Mouse (Mus musculus) cerebellum, postnatal 10 days (tissue): Measurements from ENCODE around the gene Plcb4.

Experiments
- DNase-seq, 2 experiments: peaks; one replicate each; pipeline ENCODE4 v3.0.0; 2021; ENCODE audit warnings: mixed read lengths in 2 of 2

Gene Plcb4

DNA sequence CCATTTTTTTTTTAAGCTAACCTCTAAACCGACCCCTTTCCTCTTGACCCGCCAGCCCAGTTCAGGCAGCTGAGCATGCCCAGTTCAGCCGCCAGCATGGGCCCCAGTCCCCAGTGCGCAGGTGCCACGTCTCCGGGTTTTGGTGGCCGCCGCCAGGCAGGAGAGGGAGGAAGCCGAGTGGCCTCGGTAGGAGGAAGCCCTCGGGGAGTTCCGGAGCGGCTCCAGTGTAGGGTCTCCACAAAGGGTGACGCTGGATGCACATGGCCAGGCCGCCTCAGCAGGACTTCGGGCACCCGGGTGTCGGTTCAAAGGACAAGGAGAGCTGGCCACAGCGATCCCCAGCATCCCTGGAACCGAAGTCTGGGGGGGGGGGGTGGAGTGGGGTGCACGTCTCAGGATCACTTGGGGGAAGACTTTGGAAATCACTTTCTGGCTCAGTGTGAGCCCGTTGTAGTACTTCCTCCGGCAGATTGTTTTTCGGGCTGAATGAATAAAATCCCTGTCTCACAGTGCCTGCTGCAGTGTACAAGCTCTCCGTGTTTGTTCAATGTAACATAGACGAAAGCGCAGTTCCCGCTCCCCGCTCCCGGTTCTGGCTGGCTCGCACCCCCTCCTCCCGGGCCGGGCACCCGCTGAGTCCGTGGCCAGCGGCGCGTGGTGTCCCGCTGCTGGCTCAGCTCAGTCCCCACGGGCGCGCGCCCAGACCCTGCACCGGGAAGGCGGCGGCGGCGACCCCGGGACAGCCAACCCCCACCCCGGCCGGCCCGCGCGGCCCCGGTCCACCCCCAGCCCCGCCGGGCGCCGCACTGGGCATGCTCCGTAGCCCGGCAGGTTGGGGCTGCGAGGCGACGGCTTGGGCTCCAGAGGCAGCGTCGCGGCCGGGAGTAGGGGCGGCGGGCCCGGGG lies at the start of gene Plcb4:
Gene Plcb4, plus strand, starts transcription at position 526 of the 905 bp plus-strand sequence.
- DNase-seq: peak; percentile 92 to 94

DNA sequence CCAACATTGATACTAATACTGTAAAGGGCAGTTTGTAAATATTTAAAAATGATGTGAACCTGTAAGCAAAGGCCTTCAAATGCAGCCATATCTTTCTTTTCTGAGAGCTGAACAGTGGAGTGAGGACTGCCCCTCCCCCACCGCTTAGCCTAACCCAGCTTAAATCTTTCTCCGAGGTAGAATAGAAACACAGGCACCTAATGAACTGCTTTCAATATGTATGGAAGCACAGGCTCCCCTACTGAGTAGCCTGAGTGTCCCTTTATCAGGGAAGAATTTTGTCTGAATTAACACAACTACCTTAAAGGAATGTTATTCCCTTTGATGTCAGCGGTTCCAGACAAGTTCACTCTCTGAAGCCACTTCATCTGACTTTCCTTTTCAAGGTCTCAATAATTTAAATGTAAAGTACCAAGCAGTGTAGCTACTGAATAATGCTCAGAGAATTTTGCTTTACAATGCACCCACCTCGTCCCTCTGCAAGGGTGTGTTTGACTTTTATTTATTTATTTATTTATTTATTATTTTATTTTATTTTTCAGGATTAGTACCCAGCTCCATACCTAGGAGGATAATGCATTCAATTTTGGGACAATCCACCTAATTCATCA lies 44.1 kb upstream of the Plcb4 start:
- peak in 1 of 2 experiments; percentile 2 for DNase-seq

DNA sequence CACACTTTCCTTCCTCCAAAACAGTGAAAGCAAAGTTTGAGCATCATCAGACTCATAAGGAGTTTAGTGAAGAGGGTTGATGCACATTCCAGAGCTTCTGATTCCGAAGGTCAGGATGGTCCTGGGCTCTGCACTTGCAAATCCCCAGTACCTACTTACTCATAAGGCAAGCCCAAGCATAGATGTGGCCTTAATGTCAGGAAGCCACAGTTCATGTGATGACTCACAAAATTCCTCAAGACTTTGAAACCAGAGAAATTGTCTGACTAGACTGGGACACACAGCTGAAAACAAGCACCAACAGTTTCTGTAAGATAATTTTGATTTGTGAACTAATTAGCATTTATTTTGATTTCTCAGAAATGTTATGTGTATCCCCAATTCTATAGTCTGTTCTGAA lies 42.7 kb upstream of the Plcb4 start:
- DNase-seq: no peak

DNA sequence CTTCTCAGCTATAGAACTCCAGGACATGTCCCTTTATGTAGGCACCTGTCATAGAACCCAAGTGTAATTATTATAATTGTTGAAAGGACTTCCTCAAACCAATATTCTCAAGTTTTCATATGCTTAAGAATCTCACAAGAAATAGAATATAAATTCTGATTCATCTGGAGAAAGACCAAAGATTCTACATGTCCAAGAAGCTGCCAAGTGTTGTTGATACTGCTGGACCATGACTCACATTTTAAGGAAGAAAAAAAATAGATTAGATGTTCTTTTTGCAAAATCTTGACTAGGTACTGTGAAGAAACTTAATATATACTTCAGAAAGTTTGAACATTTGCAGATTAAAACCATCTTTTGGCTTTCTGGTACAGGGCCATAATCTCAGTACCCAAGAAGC lies 40.3 kb upstream of the Plcb4 start:
- no peak for DNase-seq

DNA sequence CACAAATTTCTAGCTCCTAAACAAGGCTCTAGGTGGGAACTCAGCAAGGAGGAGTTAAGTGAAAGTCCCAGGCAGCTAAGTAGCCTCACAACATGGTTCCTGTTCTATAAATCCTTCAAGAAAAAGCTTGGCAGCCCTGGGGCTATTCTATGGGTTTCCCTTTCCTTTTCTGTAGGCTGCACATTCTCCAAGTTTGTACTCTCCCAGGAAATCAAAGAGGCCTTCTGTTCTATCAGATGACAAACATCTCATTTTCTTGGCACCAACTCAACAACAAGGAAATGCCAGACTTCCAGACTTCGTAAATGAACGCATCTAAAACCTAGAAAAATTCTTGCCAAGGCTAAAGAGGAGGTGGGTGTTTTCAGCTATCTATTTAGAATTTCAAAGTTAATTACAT lies 38.9 kb upstream of the Plcb4 start:
- DNase-seq: peak; percentile 4 to 20

DNA sequence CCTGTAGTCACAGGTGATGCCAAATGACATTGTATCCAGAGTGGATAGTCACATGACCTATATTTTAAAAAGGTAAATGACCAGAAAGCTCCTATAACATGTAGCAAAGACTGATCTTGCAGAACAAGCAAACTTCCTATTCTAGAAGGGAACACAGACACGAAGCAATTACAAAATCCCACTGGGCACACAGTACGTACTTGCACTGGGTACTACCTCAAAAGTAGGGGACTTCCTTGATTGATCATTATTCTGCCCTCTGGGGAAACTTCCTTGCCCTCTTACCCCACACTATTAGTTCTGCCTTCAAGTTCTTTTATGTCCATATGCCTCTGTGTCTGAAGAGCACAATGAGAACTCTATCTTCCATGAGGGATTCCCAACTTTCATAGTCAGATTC lies 31.0 kb upstream of the Plcb4 start:
- DNase-seq: no peak

DNA sequence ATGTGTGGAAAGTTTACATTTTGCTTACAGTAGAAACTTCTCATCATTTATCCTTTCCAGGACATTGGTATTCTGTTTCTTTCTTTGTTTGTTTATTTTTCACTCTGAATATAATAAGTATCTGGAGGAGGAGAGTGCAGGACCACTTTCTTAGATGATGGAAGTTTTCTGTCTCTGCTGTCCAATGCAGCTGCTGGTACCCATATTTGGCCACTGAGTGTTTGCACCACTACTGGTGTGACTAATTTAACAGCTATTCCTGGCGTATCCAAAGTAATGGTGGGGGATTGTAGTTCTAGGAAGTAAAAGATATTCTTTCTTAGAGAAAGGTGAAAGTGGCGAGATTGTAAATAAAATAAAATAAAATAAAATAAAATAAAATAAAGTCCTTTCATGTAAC lies 21.6 kb upstream of the Plcb4 start:
- DNase-seq: no peak

DNA sequence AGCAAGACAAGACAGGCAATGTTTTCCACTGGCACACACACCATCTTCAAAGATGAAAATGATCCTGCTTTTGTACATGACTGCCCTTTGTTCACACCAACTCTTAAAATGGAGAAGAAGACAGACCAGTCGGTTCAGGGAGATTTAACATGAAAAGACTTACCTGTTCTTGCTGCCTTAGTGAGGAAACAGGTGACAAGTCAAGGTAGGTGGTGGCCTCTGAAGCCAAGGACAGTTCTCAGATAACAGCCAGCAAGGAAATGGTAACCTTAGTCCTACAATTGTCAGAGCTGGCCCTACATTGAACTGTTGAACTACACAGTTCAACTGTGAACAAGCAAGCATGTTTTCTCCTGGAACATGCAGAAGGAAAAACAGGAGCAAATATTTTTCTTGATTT lies 17.8 kb upstream of the Plcb4 start:
- DNase-seq: no peak

DNA sequence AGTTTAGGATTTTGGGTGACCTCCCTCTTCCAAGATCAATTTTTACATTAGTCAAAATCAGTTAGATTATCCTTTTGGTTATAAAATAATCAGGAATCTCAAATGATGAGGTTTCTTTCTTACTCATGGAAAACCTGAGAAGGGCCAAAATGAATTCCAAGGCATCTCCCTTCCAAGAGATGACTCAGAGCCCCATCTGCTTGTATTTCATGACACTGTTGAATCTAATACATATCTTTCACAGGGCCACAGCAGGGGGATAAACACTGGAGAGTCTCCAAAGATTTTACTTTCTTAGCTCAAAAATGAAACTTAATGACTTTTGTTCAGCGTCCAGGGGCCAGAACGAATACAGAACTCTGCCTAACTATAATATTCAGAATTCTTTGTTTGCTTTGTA lies 17.2 kb upstream of the Plcb4 start:
- DNase-seq: peak; percentile 45 to 48

DNA sequence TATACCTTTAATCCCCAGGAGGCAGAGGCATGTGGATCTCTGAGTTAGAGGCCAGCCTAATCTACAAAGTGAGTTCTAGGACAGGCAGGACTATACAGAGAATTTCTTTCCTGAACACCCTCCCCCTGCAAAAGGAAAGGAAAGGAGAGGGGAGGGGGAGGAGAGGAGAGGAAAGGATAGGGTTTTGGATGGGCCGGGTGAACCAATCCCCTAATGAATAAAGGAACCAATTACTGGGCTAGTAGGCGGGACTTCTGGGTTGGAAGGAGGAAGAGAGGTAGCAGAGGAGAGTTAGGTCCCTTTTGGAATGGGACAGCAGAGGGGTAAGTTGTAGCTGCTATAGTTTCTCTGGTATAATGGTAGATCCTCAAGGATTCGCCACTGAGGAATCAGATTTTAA lies 12.6 kb upstream of the Plcb4 start:
- DNase-seq: no peak

DNA sequence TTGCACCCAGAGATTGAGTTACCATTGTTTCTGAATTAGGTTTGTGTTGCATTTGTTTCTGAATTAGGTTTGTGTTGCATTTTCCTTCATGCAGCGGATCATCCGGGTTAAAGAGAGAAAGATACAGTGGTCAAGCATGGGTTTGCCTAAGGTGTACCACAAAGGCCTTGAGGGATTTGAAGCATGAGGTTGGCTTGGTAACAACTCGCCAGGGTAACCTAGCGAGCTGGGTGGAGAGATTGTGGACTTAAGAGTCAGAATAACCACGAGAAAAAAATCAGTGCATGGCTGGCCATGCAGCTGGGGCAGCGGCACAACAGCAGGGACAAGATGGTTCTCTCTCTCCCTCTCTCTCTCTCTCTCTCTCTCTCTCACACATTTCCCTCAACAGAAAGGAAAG lies 12.2 kb upstream of the Plcb4 start:
- no peak for DNase-seq

DNA sequence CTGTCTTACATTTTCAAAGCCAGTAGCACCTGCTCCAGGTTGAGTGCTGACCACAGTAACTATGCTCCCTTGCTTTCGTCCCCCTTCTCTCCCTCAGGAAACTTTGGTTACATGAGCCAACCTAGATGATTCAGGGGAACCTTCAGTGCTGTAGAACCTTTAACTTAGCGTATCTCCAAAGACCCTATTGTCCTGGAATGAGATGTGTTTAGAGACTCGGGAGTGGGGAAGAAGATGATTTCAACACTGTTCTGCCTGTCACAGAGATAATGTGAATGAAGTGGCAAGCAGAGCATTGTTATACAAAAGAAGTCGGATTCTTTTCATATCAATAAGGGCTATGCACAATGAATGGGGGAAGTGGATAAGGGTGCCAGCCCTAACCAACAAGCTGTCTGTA lies 10.8 kb upstream of the Plcb4 start:
- no peak for DNase-seq

DNA sequence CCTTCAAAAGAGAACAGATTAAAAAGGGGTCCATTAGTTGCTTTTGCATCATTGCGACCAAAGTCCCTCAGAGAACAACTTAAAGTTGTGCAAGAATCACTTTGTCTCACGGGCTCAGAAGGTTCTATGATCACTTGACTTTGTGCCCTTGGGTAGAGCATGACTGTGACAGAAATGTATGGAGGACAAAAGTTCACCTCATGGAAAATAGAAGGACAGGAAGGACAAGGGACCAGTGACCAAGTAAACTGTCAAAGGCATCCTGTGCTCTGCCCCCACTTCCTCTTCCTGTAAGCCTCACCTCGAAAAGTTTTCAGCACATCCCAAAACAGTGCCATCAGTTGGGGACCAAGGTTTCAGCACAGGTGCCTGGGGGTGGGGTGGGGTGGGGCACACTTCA lies 7.9 kb upstream of the Plcb4 start:
- no peak for DNase-seq

DNA sequence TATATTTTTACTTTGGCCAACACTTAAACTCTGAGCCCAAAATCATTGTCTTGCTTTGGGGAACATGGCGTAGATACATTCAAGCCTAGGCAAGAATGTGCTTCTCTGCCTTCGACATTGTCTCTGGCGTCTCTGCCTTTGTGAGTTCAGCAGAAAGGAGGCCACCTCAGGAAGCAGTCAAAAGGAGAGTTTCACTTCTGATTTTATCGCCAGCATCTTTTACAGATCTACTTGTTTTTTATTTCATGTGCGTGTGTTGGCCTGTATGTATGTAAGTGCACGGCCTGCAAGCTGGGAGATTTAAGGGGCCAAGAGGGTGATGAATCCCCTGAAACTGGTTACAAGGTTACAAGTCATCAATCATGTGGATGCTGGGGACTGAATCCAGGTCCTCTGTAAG lies 6.8 kb upstream of the Plcb4 start:
- DNase-seq: no peak

DNA sequence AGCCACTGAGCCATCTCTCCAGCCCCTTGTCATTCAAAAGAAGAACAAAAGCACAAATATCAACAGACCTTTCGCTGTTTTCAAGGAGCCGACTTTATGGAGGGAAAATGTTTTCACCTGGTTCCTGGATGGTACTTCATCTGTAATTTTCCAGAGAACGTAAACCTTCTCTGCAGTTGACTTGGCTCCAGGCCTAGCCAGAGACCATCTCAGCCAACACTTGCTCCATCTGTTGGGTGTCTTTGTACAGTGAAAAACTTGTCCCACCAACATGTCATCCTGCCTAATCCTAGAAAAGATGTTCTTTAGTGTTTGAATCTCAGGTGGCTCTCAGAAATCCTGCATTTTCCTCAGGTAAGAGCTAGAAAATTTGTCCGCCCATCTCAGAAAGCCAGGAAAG lies 6.4 kb upstream of the Plcb4 start:
- DNase-seq: peak; percentile 37 to 57

DNA sequence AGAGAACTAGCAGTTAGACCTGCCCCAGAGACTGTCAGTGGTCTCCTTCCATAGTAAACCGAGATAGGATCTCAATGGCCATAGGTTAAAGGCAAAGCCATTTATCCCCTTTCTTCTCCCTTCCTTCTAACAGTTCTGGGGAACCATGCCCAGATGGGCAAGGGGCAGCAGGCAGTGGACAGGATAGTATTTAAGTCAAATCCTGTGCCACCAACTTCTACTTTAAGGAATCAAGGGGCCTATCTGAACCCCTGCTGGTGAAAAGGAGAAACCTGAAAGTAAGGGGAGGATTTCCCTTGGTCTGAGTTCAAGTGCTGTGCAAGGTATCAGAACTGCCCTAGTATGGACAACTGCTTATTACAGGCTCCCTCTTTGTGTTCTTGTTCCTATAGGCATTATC lies 2.9 kb upstream of the Plcb4 start:
- DNase-seq: no peak

DNA sequence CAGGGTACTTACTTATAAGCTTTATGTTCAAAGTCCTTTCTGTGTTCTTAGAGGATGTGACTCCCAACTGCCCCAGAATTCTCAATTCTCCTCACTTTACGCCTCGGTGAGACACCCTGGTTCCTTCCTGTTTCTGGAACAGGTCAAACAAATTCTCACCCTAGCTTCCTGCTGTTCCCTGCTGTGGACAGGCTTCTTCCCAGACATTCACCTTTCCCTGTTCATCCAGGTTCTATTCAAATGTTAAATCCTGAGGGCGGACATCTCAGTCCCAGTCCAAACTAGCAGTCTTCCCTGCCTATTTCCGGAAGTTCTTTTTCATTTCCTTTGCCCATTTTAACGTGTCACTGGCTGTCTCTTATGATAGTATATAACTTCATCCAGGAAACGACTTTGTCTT lies 2.2 kb upstream of the Plcb4 start:
- DNase-seq: no peak

DNA sequence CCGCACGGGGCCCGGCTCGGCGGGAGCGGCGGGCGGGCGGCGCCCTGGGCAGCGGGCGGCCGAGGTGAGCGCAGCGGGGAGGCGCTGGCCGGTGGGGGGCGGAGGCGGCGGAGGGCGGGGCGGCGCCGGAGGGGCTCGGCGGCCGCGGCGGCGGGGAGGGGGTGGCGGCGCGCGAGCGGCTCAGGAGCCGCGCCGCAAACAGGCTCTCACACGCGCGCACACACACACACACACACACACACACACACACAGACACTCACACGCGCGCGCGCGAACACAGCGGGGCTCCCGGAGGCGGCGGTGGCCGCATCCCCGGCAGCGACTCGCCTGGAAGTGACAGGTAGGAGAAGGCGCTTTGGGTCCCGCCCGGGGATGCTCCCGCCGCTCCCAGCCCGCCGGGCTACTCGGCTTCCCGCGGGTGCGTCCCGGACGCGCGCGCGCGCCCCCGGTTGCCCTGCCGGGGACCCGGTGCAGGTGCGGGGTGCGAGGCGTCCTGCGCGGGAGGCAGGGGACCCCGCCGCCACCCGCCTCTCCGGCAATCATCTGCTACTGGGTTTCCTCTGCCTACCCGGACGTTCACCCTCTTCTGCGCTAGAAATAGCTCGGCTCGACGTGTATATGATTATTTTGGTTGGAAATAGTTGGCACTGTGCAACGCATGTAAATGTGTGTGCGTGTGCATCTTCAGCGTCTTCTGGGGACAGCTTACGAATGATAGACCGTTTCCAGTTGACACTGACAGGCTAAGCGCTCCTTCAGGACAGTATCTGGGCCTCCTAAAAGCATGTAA lies 775 bp downstream of the Plcb4 start:
- DNase-seq: peak; percentile 84 to 85

DNA sequence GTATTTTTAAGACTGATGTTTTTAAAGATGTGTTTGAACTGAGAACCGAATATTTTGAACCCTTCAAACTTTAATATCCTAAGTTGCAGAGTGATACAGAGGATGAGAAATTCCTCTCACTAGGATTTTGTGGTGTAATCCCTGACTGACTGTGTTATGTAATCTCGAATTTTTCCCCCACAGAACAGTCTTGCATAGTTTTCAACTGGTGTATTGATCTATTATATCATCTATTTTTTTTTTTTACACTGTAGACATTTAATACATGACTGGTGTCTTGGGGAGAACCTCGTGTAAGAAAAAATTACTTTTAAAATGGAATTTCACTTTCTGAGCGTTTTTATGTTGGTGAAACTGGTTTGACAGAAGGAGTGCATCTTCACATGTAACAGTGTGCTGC lies 2.0 kb downstream of the Plcb4 start:
- DNase-seq: no peak

DNA sequence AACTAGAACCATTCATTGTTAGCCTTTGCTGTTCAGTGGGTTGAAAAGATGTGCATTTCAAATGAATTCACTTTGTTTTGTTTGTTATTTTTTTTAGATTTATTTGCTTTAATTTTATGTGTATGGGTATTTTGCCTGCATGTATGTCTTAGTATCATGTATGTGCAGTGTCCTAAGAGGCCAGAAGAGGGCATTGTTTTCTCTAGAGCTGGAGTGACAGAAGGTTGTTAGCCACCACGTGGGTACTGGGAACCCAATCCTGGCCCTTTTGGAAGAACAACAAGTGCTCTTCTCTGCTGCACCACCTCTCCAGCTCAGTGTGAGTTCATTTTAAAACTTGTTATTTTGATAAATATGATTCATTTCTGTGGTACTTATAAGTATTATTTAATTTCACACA lies 5.0 kb downstream of the Plcb4 start:
- no peak for DNase-seq

DNA sequence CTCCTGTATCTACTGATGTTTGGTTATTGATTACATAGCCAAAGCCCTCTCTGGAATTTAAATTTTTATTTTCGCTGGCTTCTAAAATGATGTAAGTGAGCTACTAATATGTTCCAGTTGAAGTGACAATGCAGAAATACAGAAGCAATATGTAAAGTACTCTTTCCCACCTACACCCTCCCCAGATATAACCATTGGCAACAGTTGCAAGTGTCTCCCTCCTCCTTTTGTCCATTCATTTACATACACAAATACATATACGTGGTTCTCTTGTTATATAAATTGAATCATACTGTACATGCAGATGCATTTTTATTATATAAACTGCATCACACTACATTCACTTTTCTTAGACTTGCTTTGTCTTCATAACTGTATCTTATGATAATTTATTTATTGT lies 8.7 kb downstream of the Plcb4 start:
- no peak for DNase-seq

DNA sequence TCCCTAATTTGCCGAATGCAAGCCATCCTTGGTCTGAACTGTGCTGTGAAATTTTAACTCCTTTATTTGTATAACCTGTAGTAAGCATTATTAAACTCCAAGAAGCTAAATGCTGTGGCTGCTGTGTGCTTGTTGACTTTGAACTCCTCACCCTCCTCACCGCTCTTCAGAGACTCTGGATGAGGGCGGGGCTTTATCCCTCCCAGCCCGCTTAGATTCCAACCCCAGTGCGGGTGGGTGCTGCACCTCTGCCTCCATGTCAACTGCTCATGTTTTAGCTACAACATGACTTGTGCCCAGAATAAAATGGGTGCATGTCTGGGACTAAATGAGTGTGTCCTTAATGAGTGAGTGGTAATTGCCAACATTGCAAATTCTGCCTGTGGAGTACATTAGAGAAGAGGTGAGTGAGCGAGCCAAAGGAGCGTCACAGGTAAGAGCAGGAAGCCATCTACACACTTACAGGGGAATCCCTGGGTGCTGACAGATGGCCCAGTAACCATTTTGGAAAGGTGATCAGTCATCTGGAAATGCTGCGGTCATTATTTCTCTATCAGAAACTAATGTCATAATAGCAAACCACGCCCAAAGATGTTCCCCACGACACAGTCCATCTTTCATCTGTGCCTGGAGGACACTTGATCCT lies 13.8 kb downstream of the Plcb4 start:
- peak; percentile 39 to 44 for DNase-seq

DNA sequence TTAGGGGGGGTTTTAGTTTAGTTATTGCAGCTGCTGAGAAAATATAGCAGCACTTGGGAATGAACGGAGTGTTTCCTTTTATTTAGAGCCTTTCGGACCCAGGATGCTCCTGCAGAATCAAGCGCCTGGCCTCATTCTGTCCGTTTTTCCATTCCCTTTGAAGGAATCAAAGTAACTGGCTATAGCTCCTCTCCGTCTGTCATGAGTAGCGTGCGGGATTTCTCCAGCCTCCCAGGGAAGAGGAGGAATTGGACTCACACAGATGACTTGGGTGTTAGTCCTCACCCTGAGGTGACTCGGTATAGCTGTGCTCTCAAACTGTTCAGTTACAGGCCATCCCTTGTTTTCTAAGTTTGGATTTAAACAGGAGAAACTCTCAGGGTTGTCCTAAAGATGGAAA lies 14.8 kb downstream of the Plcb4 start:
- DNase-seq: peak in 1 of 2 experiments; percentile 18
